ENCODE assay signal across 8 mouse cellular contexts in the genomic region with DNA sequence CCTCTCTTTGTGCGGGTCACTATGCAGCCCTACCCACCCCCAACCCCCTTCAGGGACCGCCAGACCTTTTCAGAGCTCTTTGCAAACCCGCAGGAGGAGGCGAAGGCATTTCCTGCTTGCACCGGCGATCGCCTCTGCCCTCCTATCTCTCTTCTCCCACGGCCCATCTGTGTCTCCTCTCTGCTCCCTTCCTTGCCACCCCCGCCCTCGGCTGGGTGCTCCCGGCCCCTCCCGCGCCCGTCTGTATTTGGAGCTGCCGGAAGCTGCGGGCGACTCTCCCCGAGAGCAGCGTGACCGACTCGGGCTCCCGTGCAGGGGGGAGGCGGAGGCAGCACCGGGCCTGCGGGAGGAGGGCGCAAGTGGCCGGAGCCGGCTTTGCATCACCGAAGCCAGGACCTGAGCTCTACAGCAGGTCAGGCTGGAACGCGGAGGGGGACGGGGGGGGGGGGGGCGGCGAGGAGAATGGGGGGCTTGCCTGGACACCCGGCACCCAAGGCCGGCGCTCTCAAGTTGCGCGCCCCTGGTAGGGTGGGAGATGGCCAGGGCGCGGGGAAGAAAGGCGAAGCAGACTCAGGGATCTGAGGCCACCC. TPM values are rescaled to one million over a fixed set of nuclear protein-coding genes. Genes with fewer than 3 reads are reported as not detected.
DNase-seq lines count a peak whose midpoint lies in the region; ATAC-seq lines count a peak whose summit lies in the region.

Cap2 (plus strand) TSS at position 49 of the 590 bp plus-strand sequence.

- DNase-seq in kidney, adult 18-20 months: peak; percentile 19
- DNase-seq in kidney, adult 11 months: no peak
- peak; percentile 71 for DNase-seq in forebrain, embryonic 10.5 days (ENCODE audit: extremely low spot score, low spot score)
- peak; percentile 51 for DNase-seq in kidney, postnatal 14 days
- peak; percentile 20 to 33 for DNase-seq in natural killer cell, adult 2 months (ENCODE audit: low spot score in 2 of 2)
- peak; percentile 20 for DNase-seq in splenic B cell, adult 2 months (ENCODE audit: low read depth, low spot score)

- peak within 1 kb of the TSS; percentile 72 for H3K4me3 ChIP-seq in forebrain, embryonic 10.5 days
- H3K4me3 ChIP-seq in heart, embryonic 13.5 days: peak within 1 kb of the TSS; percentile 73
- peak within 1 kb of the TSS; percentile 59 for H3K4me3 ChIP-seq in liver, embryonic 12.5 days

- peak within 1 kb of the TSS; percentile 74 for H3K4me2 ChIP-seq in heart, embryonic 13.5 days
- peak within 1 kb of the TSS; percentile 78 for H3K4me2 ChIP-seq in liver, embryonic 12.5 days

- WGBS in forebrain, embryonic 10.5 days: under 1% methylated on average over 41 of the region's 42 CpGs
- WGBS in heart, embryonic 13.5 days: under 1% methylated on average over 36 of the region's 42 CpGs
- 1% methylated on average over 34 of the region's 42 CpGs for WGBS in liver, embryonic 12.5 days (ENCODE audit: insufficient replicate concordance)

- peaks cover 14% of the 10 kb centered on the region for H3K4me1 ChIP-seq in forebrain, embryonic 10.5 days
- peaks cover 17% of the 10 kb centered on the region for H3K4me1 ChIP-seq in heart, embryonic 13.5 days
- H3K4me1 ChIP-seq in liver, embryonic 12.5 days: 0 out of 2 replicates have a peak, but pooled peaks cover 12% of the 10 kb centered on the region

- ATAC-seq in heart, embryonic 13.5 days (ENCODE audit: extremely low read depth, insufficient number of reproducible peaks, low FRiP score, low TSS enrichment): peak; percentile 77
- peak; percentile 77 for ATAC-seq in liver, embryonic 12.5 days

- H3K27me3 ChIP-seq in forebrain, embryonic 10.5 days (ENCODE audit: poor library complexity, severe bottlenecking): peaks cover 11% of the 10 kb centered on the region; the same call in 1 of the 2 replicates
- H3K27me3 ChIP-seq in heart, embryonic 13.5 days (replicated peaks): no peaks in the 10 kb centered on the region
- peaks cover 23% of the 10 kb centered on the region for H3K27me3 ChIP-seq in liver, embryonic 12.5 days (replicated peaks)
- no peaks in the 10 kb centered on the region; the same call in none of the 2 replicates for H3K27me3 ChIP-seq in splenic B cell, adult 2 months (ENCODE audit: control insufficient read depth, insufficient read depth, low read length, poor library complexity, severe bottlenecking)

- no peaks in the 10 kb centered on the region for H3K36me3 ChIP-seq in forebrain, embryonic 10.5 days (replicated peaks)
- peaks cover 10% of the 10 kb centered on the region for H3K36me3 ChIP-seq in heart, embryonic 13.5 days
- no peaks in the 10 kb centered on the region for H3K36me3 ChIP-seq in liver, embryonic 12.5 days
- no peaks in the 10 kb centered on the region for H3K36me3 ChIP-seq in splenic B cell, adult 2 months (ENCODE audit: control insufficient read depth, insufficient read depth, low read length, poor library complexity, severe bottlenecking)

- peak within 1 kb of the TSS; percentile 92 for H3K9ac ChIP-seq in heart, embryonic 13.5 days
- H3K9ac ChIP-seq in liver, embryonic 12.5 days: peak within 1 kb of the TSS; percentile 43; the same call in 1 of the 2 replicates

- peak within 1 kb of the TSS; percentile 86 for H3K27ac ChIP-seq in forebrain, embryonic 10.5 days
- peak within 1 kb of the TSS; percentile 98 for H3K27ac ChIP-seq in heart, embryonic 13.5 days (replicated peaks)
- H3K27ac ChIP-seq in liver, embryonic 12.5 days: no peak within 1 kb of the TSS

- no peaks in the 10 kb centered on the region for H3K9me3 ChIP-seq in forebrain, embryonic 10.5 days
- no peaks in the 10 kb centered on the region for H3K9me3 ChIP-seq in heart, embryonic 13.5 days
- no peaks in the 10 kb centered on the region for H3K9me3 ChIP-seq in liver, embryonic 12.5 days (replicated peaks)

RNA-seq across cellular contexts. Expression of gene Cap2, which starts in this region (rescaled TPM):
- 7.0 and 7.3 TPM in 2 replicates for polyA plus RNA-seq in forebrain, embryonic 10.5 days (2016; fragmentation: Nextera tagmentation; extraction: Ambion mirVana)
- polyA plus RNA-seq in heart, embryonic 13.5 days (2015; fragmentation: Nextera tagmentation; extraction: Ambion mirVana): 127 and 145 TPM in 2 replicates
- polyA plus RNA-seq in liver, embryonic 12.5 days (2016; fragmentation: Nextera tagmentation; extraction: Ambion mirVana): 1.7 and 2.4 TPM in 2 replicates

Comparison
In these comparisons a context has a peak if more than half of its experiments do, and no peak if none do; other contexts are left out.
1. RNA of gene Cap2 (polyA plus RNA-seq): 127 to 145 TPM in heart, embryonic 13.5 days; 7.0 to 7.3 TPM in forebrain, embryonic 10.5 days and 1.7 to 2.4 TPM in liver, embryonic 12.5 days; every median in the first group is over 10 times any median in the second.
2. Peak in every context shown above with its lines, with median percentiles within 50 percentile points of each other: H3K4me3 ChIP-seq.